Mouse (Mus musculus) heart, adult 2 months (tissue): ENCODE results near the gene Dhx57. TPM values are rescaled to one million over a fixed set of nuclear protein-coding genes. Genes with fewer than 3 reads are reported as not detected.
A peak's percentile ranks its signal among the peaks of the same experiment; 100 is the strongest.

Experiments
- DNase-seq, 2 experiments: peaks; one replicate each; pipeline ENCODE4 v3.0.0; 2021
- H3K27ac ChIP-seq: fragments of 200-600 bp; 2 replicates; pipeline ENCODE4 v1.8.1; 2022
- H3K27me3 ChIP-seq: fragments of 200-500 bp; 2 replicates; pipeline ENCODE4 v1.6.1; 2012; ENCODE audit warnings: mild to moderate bottlenecking, low read length, inconsistent platforms, mixed read lengths; ENCODE audit not compliant: control insufficient read depth, insufficient read depth
- H3K36me3 ChIP-seq: fragments of 200-500 bp; 2 replicates; pipeline ENCODE4 v1.6.1; 2012; ENCODE audit warnings: low read length, inconsistent platforms; ENCODE audit not compliant: control insufficient read depth, insufficient read depth
- H3K4me1 ChIP-seq: fragments of 200-500 bp; 2 replicates; pipeline ENCODE4 v1.6.1; 2011; ENCODE audit warnings: low read length; ENCODE audit not compliant: control insufficient read depth, insufficient read depth
- H3K4me3 ChIP-seq: fragments of 200-600 bp; 2 replicates; pipeline ENCODE4 v1.8.1; 2022
- H3K79me2 ChIP-seq: fragments of 200-500 bp; replicated peaks from 2 replicates; pipeline ENCODE4 v1.6.1; 2012; ENCODE audit warnings: mild to moderate bottlenecking, inconsistent platforms, low read length, moderate library complexity, mixed read lengths; ENCODE audit not compliant: control insufficient read depth, insufficient read depth
- H3K9ac ChIP-seq: fragments of 200-500 bp; 2 replicates; pipeline ENCODE4 v1.6.1; 2012; ENCODE audit warnings: low read depth, mild to moderate bottlenecking, control low read depth, inconsistent platforms, low read length, mixed read lengths
- CTCF ChIP-seq: fragments of 200-600 bp; IDR thresholded peaks from 2 replicates; pipeline ENCODE4 v1.8.1; 2022; ENCODE audit warnings: antibody characterized with exemption, mild to moderate bottlenecking, moderate library complexity
- EP300 ChIP-seq: fragments of 200-500 bp; IDR thresholded peaks from 2 replicates; pipeline ENCODE4 v1.6.1; 2011; ENCODE audit warnings: low read depth, low read length, control low read depth; ENCODE audit not compliant: insufficient read depth
- POLR2A ChIP-seq: fragments of 200-500 bp; IDR thresholded peaks from 2 replicates; pipeline ENCODE4 v1.6.1; 2011; ENCODE audit warnings: mild to moderate bottlenecking, low read depth, low read length, control low read depth; ENCODE audit not compliant: insufficient read depth
- WGBS: fragments of 180-500 bp; shearing (Covaris S2); methylation state at CpG from one replicate; pipeline ENCODE4 v1.1.7; 2018; 5-methylcytosine and 5-hydroxymethylcytosine counted together
- intact Hi-C: fragments of 180-260 bp; cut with DNase I; formaldehyde crosslinking; loops from one replicate; pipeline ENCODE4 v1.15.1; 2025
- polyA plus RNA-seq: library from polyadenylated mRNA; depleted of rRNA; stranded (reverse); fragments of >200 nt; gene quantifications from 2 replicates; pipeline ENCODE4 v1.2.3, GENCODE M21; 2012
- total RNA-seq, 2 experiments: library from RNA; stranded (reverse); gene quantifications; 2 replicates each; pipeline ENCODE4 v1.2.3; 2021

Gene Dhx57
- total and polyA plus RNA-seq, 3 experiments = 3.9 to 6.0 (median 5.4) TPM

- 91% methylated on average over 5 of the region's 5 CpGs for WGBS
- peak overlapping the region; percentile 85 for H3K27ac ChIP-seq
- TF ChIP-seq POLR2A = no peak
- no peak for TF ChIP-seq EP300
- no peak for TF ChIP-seq CTCF
- no peak for DNase-seq
- intact Hi-C loops = no loop called here
- peaks cover 15% of the 10 kb centered on the region for H3K36me3 ChIP-seq
- peaks cover 17% of the 10 kb centered on the region for H3K4me1 ChIP-seq
- no peak overlapping the region for H3K9ac ChIP-seq
- no peaks in the 10 kb centered on the region for H3K27me3 ChIP-seq
- H3K4me3 ChIP-seq = no peak overlapping the region
- H3K79me2 ChIP-seq = no peaks in the 10 kb centered on the region
Observed at GRCm38 (mm10) chr17:80254421-80254820, 35.9 kb downstream of the Dhx57 start.

DNA sequence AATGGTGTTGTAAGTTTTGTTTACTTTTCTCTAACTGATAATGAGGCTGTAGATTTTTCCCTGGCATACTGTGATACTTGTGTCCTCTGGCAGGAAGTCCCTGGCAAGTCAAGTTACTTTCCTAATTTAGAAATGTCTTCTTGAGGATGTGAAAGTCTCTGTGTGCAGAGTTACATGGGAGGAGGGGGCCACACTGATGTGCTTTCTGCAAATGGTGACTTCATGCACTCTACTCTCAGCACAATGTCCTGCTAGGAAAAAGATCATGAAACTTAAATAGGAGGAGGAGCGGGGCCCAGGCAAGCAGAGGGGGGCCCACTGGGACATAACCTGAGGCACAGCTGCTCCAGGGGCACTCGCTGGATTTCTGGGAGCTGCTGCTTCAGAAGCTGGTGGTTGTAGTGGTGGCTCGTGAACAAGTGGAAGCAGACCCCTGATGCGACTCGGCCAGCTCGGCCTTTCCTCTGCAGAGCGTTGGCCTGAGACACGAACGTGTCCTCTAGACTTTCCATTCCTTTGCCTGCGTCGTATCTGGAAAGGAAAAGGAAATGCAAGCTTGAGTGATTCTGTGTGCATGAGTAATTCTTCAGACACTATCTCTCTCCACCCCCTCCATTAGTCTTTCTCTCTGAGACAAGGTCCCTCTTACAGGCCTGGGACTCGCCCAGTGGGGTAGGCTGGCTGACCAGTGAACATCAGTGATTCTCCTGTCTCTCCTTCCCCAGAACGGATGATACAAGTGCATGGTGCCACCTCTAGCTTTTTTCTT lies 37.3 kb downstream of the Dhx57 start:
- H3K4me1 ChIP-seq = peaks cover 17% of the 10 kb centered on the region
- no peak overlapping the region for H3K4me3 ChIP-seq
- H3K27ac ChIP-seq = peak overlapping the region; percentile 38; the same call in 1 of the 2 replicates
- H3K79me2 ChIP-seq = no peaks in the 10 kb centered on the region
- TF ChIP-seq EP300 (no peak), CTCF (no peak), POLR2A (no peak)
- 0 out of 2 replicates have a peak overlapping the region, but pooled peaks have one; percentile 3 for H3K9ac ChIP-seq
- DNase-seq = peak in 1 of 2 experiments; percentile 37
- 45% methylated on average over 13 of the region's 13 CpGs for WGBS
- intact Hi-C loops = no loop called here
- H3K27me3 ChIP-seq = no peaks in the 10 kb centered on the region
- H3K36me3 ChIP-seq = peaks cover 15% of the 10 kb centered on the region

GRCm38 (mm10) chr17:80243116-80243515 lies 47.2 kb downstream of the Dhx57 start:
- 70% methylated on average over 13 of the region's 13 CpGs for WGBS
- Histone ChIP-seq H3K4me3 (no peak overlapping the region), H3K9ac (no peak overlapping the region), H3K36me3 (no peaks in the 10 kb centered on the region), H3K27me3 (no peaks in the 10 kb centered on the region), H3K27ac (no peak overlapping the region), H3K79me2 (no peaks in the 10 kb centered on the region), H3K4me1 (no peaks in the 10 kb centered on the region)
- intact Hi-C loops = no loop called here
- DNase-seq = no peak
- TF ChIP-seq EP300 = no peak
- no peak for TF ChIP-seq POLR2A
- TF ChIP-seq CTCF = no peak

DNA sequence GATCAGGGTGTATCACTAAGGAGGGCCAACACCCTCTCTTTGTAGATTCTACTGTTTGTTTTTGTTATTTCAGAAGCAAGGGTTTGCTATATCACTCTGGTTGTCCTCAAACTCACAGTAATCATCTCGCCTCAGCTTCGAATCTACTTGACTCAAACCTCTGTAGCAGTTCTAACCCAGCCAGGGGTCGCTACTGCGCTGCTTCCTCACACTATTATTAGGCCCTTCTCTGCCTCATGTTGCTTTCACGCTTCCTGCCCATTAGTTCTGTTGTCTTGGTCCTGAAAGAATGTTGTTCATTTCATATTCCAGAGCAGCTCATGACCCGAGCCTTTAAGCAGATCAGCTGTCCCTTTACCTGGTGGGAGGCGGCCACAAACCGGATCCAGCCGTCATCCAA lies 48.7 kb downstream of the Dhx57 start:
- WGBS = 91% methylated on average over 9 of the region's 9 CpGs
- no peak overlapping the region for H3K27ac ChIP-seq
- TF ChIP-seq CTCF = no peak
- TF ChIP-seq EP300 = no peak
- TF ChIP-seq POLR2A = no peak
- no peak overlapping the region for H3K4me3 ChIP-seq
- no peaks in the 10 kb centered on the region for H3K4me1 ChIP-seq
- H3K27me3 ChIP-seq = no peaks in the 10 kb centered on the region
- H3K79me2 ChIP-seq = no peaks in the 10 kb centered on the region
- H3K9ac ChIP-seq = no peak overlapping the region
- no peaks in the 10 kb centered on the region for H3K36me3 ChIP-seq
- intact Hi-C loops = no loop called here
- DNase-seq = no peak

DNA sequence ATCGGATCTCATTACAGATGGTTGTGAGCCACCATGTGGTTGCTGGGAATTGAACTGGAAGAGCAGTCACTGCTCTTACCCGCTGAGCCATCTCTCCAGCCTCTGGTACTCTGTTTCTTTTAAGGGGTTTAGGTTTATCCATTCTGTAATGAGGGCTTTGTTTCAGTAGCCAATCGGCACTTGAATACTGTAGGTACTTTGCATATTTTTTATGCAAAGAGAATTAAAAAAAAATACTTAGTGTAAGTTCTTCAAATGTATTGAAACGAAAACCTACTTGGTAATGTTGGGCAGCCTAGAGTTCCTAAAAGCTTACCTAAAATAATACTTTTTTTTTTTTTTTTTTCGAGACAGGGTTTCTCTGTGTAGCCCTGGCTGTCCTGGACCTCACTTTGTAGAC lies 52.8 kb downstream of the Dhx57 start:
- no peaks in the 10 kb centered on the region for H3K36me3 ChIP-seq
- WGBS = 87% methylated on average over 5 of the region's 5 CpGs
- TF ChIP-seq EP300 = no peak
- TF ChIP-seq POLR2A = no peak
- no peaks in the 10 kb centered on the region for H3K27me3 ChIP-seq
- H3K79me2 ChIP-seq = no peaks in the 10 kb centered on the region
- H3K4me1 ChIP-seq = no peaks in the 10 kb centered on the region
- intact Hi-C loops = no loop called here
- H3K9ac ChIP-seq = no peak overlapping the region
- no peak overlapping the region for H3K4me3 ChIP-seq
- H3K27ac ChIP-seq = no peak overlapping the region
- DNase-seq = no peak

GRCm38 (mm10) chr17:80236805-80237204 lies 53.5 kb downstream of the Dhx57 start:
- Histone ChIP-seq H3K4me3 (no peak overlapping the region), H3K27ac (no peak overlapping the region), H3K9ac (no peak overlapping the region), H3K36me3 (no peaks in the 10 kb centered on the region), H3K79me2 (no peaks in the 10 kb centered on the region), H3K4me1 (no peaks in the 10 kb centered on the region), H3K27me3 (no peaks in the 10 kb centered on the region)
- intact Hi-C loops = no loop called here
- TF ChIP-seq POLR2A = no peak
- no peak for TF ChIP-seq EP300
- no peak for TF ChIP-seq CTCF
- WGBS = 97% methylated on average over 3 of the region's 3 CpGs
- no peak for DNase-seq
